Mouse (Mus musculus): ENCODE results near the gene Ccdc28b. TPM values are rescaled to one million over a fixed set of nuclear protein-coding genes. Genes with fewer than 3 reads are reported as not detected.

Ccdc28b gene
- 10 to 100 TPM; 44.7 to 51.2 TPM for total RNA-seq (2021)
- long read RNA-seq, experiment 1, transcript Ccdc28b-201 (6 exons, 879 nt): major isoform, 11 of 14 reads
- long read RNA-seq, experiment 1, partial matches to known transcripts: 1 of 14 reads
- long read RNA-seq, experiment 1, other reads (novel, unspliced or antisense): 1 of 14 reads
- long read RNA-seq, experiment 2, transcript Ccdc28b-201 (6 exons, 879 nt): major isoform, 17 of 27 reads
- long read RNA-seq, experiment 2, partial matches to known transcripts: 5 of 27 reads
- long read RNA-seq, experiment 2, other reads (novel, unspliced or antisense): 4 of 27 reads

- DNase-seq (ENCODE audit: low spot score in 2 of 2): peak in 1 of 2 experiments; percentile 23
These were observed at the start of gene Ccdc28b for GRCm38 (mm10) chr4:129623681-129624091. TSS of gene Ccdc28b (minus strand) at chr4:129623947.

- no peak for DNase-seq (ENCODE audit: low spot score in 2 of 2)
These were observed 49.2 kb upstream of the Ccdc28b start for GRCm38 (mm10) chr4:129672878-129673449.

GRCm38 (mm10) chr4:129672083-129672877 is 48.5 kb upstream of the Ccdc28b start, which contains the start of gene Kpna6:
TSS of gene Kpna6 (minus strand) at chr4:129672767.
- peak; percentile 77 to 90 for DNase-seq (ENCODE audit: low spot score in 2 of 2)

- DNase-seq (ENCODE audit: low spot score in 2 of 2): peak in 1 of 2 experiments; percentile 48
These were observed 47.8 kb upstream of the Ccdc28b start for GRCm38 (mm10) chr4:129671491-129672082.

GRCm38 (mm10) chr4:129662255-129662813 is 38.6 kb upstream of the Ccdc28b start:
- DNase-seq (ENCODE audit: low spot score in 2 of 2): no peak

GRCm38 (mm10) chr4:129661584-129661983 is 37.8 kb upstream of the Ccdc28b start:
- DNase-seq (ENCODE audit: low spot score in 2 of 2): no peak

- no peak for DNase-seq (ENCODE audit: low spot score in 2 of 2)
These were observed 31.0 kb upstream of the Ccdc28b start for GRCm38 (mm10) chr4:129654770-129655169.

GRCm38 (mm10) chr4:129650359-129650758 is 26.6 kb upstream of the Ccdc28b start:
- DNase-seq (ENCODE audit: low spot score in 2 of 2): no peak

- DNase-seq (ENCODE audit: low spot score in 2 of 2): no peak
These were observed 24.9 kb upstream of the Ccdc28b start for GRCm38 (mm10) chr4:129648656-129649055.

- DNase-seq (ENCODE audit: low spot score in 2 of 2): no peak
These were observed 21.5 kb upstream of the Ccdc28b start for GRCm38 (mm10) chr4:129645204-129645603.

GRCm38 (mm10) chr4:129641756-129642155 is 18.0 kb upstream of the Ccdc28b start:
- no peak for DNase-seq (ENCODE audit: low spot score in 2 of 2)

GRCm38 (mm10) chr4:129640638-129641467 is 17.1 kb upstream of the Ccdc28b start, which contains the start of gene Txlna:
TSS of gene Txlna (minus strand) at chr4:129641065.
- DNase-seq (ENCODE audit: low spot score in 2 of 2): peak; percentile 92 to 97

GRCm38 (mm10) chr4:129640101-129640637 is 16.4 kb upstream of the Ccdc28b start:
- DNase-seq (ENCODE audit: low spot score in 2 of 2): peak; percentile 45 to 49

- no peak for DNase-seq (ENCODE audit: low spot score in 2 of 2)
These were observed 15.5 kb upstream of the Ccdc28b start for GRCm38 (mm10) chr4:129639221-129639620.

- DNase-seq (ENCODE audit: low spot score in 2 of 2): no peak
These were observed 10.1 kb upstream of the Ccdc28b start for GRCm38 (mm10) chr4:129633852-129634251.

- DNase-seq (ENCODE audit: low spot score in 2 of 2): no peak
These were observed 8.1 kb upstream of the Ccdc28b start for GRCm38 (mm10) chr4:129631867-129632266.

- no peak for DNase-seq (ENCODE audit: low spot score in 2 of 2)
These were observed 7.2 kb upstream of the Ccdc28b start for GRCm38 (mm10) chr4:129630944-129631343.

- DNase-seq (ENCODE audit: low spot score in 2 of 2): no peak
These were observed 2.3 kb upstream of the Ccdc28b start for GRCm38 (mm10) chr4:129626035-129626434.

GRCm38 (mm10) chr4:129625496-129625895 is 1.7 kb upstream of the Ccdc28b start:
- DNase-seq (ENCODE audit: low spot score in 2 of 2): no peak

- peak in 1 of 2 experiments; percentile 58 for DNase-seq (ENCODE audit: low spot score in 2 of 2)
These were observed 1.3 kb upstream of the Ccdc28b start for GRCm38 (mm10) chr4:129625029-129625370.

Measured in gastrocnemius, postnatal 4 days (tissue).